Mouse (Mus musculus): Measurements from ENCODE around the gene Sec14l4.
"Not testable (repeated sequence)": the region's sequence is repeated elsewhere in the genome, so short reads cannot be mapped to it uniquely, and the experiment has no call there.

The Sec14l4 gene

GRCm38 (mm10) chr11:4031126-4031941 lies at the start of gene Sec14l4:
Sec14l4 (plus strand) TSS chr11:4031462.
- no peak for DNase-seq

GRCm38 (mm10) chr11:3981536-3981935 lies 49.7 kb upstream of the Sec14l4 start:
- no peak for DNase-seq

- no peak for DNase-seq
These were observed 48.7 kb upstream of the Sec14l4 start for GRCm38 (mm10) chr11:3982275-3983209.

- peak; percentile 40 for DNase-seq
These were observed 47.9 kb upstream of the Sec14l4 start, which contains the start of gene Gal3st1 for GRCm38 (mm10) chr11:3983291-3983862. Gal3st1 (plus strand) TSS chr11:3983636.

- DNase-seq, result no peak
These were observed 47.2 kb upstream of the Sec14l4 start for GRCm38 (mm10) chr11:3983863-3984745.

DNA sequence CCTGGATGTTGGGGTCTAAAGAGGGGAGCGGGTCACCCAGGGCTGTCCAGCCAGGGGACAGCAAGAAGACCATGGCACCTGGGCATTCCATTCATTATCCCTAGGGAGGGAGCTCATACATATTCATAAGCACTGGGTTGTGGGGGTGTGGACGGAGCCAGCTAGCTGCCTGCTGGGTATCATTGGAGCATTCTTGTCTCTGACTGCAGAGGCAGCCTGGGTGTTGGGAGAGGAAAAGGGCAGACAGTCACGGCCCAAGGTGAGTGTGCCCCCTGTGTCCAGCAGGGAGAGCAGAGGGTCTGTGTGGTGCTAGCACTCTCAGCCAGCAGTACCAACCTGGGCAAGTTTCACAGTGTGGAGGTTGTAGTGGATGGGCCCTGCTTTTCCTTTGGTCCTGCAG lies 41.5 kb upstream of the Sec14l4 start:
- DNase-seq, result no peak

DNA sequence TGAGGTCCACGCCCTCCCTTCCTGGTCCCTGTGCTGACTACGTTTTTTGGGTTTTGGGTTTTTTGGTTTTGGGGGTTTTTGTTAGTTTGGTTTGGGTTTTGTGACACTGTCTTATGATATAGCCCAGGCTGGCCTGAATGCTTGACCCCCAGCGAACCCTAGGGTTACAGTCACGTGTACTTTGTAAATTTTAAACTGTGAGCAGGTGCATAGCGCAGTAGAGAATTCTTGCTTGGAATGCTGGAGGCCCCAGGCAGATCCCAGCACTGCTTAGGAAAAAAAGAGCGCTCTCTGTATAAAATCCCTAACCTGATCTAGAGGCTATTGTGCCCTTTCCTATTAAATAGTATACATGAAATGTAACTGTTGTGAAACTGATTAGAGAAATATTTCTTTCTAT lies 38.1 kb upstream of the Sec14l4 start:
- DNase-seq, result no peak

DNA sequence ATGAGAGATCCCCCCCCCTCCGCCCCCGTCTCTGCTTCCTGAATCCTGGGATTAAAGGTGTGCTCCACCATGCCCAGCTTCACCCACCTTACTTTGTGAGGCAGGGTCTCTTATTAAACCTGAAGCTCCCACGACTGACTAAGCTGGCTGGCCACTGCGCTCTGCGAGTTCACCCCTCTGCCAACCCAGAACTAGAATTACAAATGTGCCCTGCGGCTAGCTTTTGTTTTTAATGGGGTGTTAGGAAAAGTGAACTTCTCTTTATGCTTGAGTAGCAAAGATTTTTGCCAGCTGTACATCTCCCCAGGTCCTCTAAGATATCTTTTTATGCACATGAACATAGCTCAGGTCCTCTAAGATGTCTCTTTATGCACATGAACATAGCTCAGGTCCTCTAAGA lies 37.3 kb upstream of the Sec14l4 start:
- no peak for DNase-seq

DNA sequence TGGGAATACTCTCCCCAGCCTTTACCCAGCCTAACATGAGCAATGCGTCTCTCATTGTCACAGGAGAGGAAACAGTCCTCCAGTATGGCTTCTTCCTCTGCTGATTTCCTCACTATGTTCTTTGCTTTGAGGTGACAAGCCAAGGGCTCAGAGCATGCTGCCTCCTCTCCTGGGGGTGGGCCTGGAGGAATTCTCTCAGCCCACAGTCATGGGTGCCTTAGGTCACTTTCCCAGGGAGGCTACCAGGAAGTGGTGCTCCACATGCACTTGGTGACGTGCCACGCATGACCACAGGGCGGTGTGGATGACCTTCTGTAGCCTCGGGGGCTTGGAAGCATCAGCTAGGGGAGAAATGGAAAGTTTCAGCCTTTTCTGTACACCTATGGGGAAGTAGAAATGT lies 35.8 kb upstream of the Sec14l4 start:
- no peak for DNase-seq

DNA sequence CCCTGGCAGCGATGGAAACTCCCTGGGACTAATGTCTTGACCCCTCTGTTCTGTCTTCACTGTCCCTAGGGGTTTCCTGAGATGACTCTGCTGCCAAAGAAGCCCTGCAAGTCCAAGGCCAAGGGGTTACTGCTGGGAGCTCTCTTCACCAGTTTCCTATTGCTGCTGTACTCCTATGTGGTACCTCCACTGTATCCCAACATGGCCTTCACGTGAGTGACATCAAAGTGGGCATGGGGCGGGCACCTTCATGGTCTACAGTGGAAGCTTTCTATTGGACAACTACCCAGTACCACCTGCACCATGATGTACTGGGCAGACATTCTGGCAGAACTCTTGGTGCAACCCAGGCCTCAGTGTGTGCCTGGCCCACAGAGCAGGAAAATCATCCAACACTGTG lies 34.4 kb upstream of the Sec14l4 start:
- no peak for DNase-seq

- peak; percentile 29 for DNase-seq
These were observed 33.1 kb upstream of the Sec14l4 start for GRCm38 (mm10) chr11:3997978-3998720.

- no peak for DNase-seq
These were observed 31.7 kb upstream of the Sec14l4 start for GRCm38 (mm10) chr11:3999547-3999946.

DNA sequence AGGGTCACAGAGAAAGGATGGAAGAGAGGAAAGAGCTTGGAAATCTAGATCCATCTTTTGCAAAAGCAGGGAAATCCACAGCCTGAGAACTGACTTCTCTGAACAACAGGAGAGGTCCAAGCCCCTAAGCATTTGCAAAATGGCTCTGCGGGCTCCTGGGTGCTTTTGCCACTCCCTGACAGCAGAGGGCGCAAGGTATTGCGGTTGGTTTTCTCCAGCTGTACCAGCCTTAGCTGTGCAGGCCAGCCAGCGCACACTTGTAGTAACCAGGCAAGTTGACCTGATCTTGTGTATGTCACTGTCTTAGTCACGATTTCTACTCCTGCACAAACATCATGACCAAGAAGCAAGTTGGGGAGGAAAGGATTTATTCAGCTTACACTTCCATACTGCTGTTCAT lies 29.7 kb upstream of the Sec14l4 start:
- peak; percentile 76 for DNase-seq

DNA sequence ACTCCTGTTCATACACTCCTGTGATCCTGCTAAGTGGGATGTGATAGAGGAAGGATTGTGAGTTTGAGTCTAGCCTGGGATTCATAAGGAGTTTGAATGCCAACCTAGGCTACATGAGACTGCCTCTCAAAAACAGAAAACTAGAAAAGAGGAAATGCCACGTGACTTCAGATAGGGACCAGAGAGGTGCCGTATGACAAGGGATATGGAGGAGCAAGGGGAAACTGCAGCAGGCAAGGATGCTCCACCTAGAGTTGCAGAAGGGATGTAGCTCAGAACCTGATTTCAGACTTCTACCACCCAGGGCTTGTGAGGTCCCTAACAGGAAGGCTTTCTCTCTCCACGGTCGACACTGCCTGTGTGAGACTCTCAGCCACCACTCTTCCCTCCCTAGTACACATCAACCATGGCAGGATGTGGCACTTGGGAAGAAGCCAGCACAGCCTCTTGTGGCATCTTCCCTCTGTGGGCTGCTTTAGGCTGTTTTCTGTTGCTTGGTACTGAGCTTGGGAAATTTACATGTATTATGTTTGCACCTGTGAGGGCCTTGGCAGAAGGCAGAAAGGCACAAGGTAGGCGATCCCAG lies 25.9 kb upstream of the Sec14l4 start:
- DNase-seq, result no peak

GRCm38 (mm10) chr11:4006462-4006861 lies 24.8 kb upstream of the Sec14l4 start:
- DNase-seq, result no peak

DNA sequence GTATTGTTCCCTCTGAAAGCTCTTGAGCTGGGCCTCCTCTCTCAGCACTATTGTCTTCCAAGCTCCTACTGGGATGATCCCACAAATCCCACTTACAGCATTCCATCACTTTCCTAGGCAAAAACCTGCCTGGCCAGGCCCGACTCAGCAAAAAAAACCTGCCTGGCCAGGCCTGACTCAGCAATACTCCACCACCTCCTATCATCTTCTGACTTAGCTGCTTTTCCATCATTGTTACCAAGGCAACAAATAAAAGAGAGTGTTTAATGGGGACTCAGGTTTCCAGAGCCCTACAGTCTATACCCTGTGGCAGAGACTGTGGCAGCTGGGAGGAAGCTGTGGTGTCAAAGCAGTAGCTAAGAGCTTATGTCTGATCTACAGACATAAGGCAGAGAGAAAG lies 18.6 kb upstream of the Sec14l4 start:
- no peak for DNase-seq

DNA sequence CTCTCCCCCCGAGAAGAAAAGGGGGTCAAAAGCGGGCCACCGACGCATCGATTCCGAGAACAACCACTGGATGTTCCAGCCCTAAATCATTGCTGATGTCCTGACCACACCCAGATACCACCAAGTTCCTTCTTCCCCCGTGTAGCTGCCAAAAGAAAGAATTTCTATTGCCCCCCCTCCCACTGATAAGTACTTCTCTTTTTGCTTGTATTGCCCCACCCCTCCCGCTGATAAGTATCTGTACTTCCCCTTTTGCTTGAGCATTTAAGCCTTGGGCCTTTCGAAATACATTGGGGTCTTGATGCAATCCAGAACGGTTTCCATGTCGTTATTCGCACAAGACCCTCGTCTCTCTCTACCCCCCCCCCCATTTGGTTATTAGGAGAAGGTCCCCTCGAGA lies 15.5 kb upstream of the Sec14l4 start:
- DNase-seq, result not testable (repeated sequence)

- DNase-seq, result not testable (repeated sequence)
These were observed 9.2 kb upstream of the Sec14l4 start for GRCm38 (mm10) chr11:4022111-4022510.

- DNase-seq, result no peak
These were observed 7.9 kb upstream of the Sec14l4 start for GRCm38 (mm10) chr11:4023321-4023720.

DNA sequence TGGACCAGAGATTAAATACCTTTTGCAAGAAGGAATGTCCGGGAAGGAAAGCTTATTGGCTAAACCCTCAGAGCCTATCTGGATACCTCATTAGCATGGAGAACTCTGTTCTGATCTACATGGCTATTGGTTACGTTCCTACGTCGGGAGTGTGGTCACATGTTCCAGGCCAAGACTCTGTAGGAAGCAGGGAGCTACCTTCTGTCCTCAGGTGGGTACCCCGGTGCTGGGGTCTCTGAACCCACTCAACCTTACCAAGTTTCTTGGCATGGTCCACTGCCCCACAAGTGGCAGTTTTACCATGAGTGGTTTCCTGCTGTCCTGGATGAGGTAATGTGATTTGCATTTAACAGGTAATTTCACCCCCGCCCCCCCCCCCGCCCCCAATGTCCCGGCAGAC lies 4.2 kb upstream of the Sec14l4 start:
- no peak for DNase-seq
